Mouse (Mus musculus) brain, adult 2 months (tissue): ENCODE measurements around the gene S1pr4.

Experiments
- DNase-seq: peaks from one replicate; pipeline ENCODE4 v3.0.0; 2011; ENCODE audit warnings: low read depth, low spot score

S1pr4 gene

GRCm38 (mm10) chr10:81493601-81494220 is 6.2 kb downstream of the S1pr4 start:
- peak; percentile 10 for DNase-seq

GRCm38 (mm10) chr10:81492606-81493240 is 7.2 kb downstream of the S1pr4 start:
- no peak for DNase-seq

GRCm38 (mm10) chr10:81491018-81491417 is 8.9 kb downstream of the S1pr4 start:
- no peak for DNase-seq

- no peak for DNase-seq
These were observed 10.0 kb downstream of the S1pr4 start for GRCm38 (mm10) chr10:81489941-81490340.

- no peak for DNase-seq
These were observed 11.9 kb downstream of the S1pr4 start for GRCm38 (mm10) chr10:81488081-81488480.

- no peak for DNase-seq
These were observed 13.4 kb downstream of the S1pr4 start for GRCm38 (mm10) chr10:81486496-81486895.

GRCm38 (mm10) chr10:81485479-81486018 is 14.4 kb downstream of the S1pr4 start:
- no peak for DNase-seq

- no peak for DNase-seq
These were observed 14.9 kb downstream of the S1pr4 start for GRCm38 (mm10) chr10:81485060-81485449.

GRCm38 (mm10) chr10:81484441-81485059 is 15.4 kb downstream of the S1pr4 start:
- DNase-seq = peak; percentile 78

GRCm38 (mm10) chr10:81483983-81484382 is 15.9 kb downstream of the S1pr4 start:
- peak; percentile 67 for DNase-seq

- DNase-seq = peak; percentile 68
These were observed 17.4 kb downstream of the S1pr4 start, which contains the start of gene Celf5 for GRCm38 (mm10) chr10:81482533-81482889. Gene Celf5, minus strand, starts transcription at chr10:81482709.

GRCm38 (mm10) chr10:81481605-81482532 is 18.1 kb downstream of the S1pr4 start:
- peak; percentile 75 for DNase-seq

- DNase-seq = no peak
These were observed 25.5 kb downstream of the S1pr4 start for GRCm38 (mm10) chr10:81474461-81474860.

- DNase-seq = peak; percentile 97
These were observed 26.9 kb downstream of the S1pr4 start for GRCm38 (mm10) chr10:81473003-81473451.

- DNase-seq = peak; percentile 56
These were observed 27.4 kb downstream of the S1pr4 start for GRCm38 (mm10) chr10:81472403-81473002.

GRCm38 (mm10) chr10:81470454-81470853 is 29.5 kb downstream of the S1pr4 start:
- peak; percentile 72 for DNase-seq

GRCm38 (mm10) chr10:81469253-81469652 is 30.7 kb downstream of the S1pr4 start:
- DNase-seq = peak; percentile 91

GRCm38 (mm10) chr10:81467670-81468235 is 32.2 kb downstream of the S1pr4 start:
- peak; percentile 69 for DNase-seq

- DNase-seq = no peak
These were observed 33.1 kb downstream of the S1pr4 start for GRCm38 (mm10) chr10:81466881-81467280.

- no peak for DNase-seq
These were observed 33.9 kb downstream of the S1pr4 start for GRCm38 (mm10) chr10:81466066-81466465.

GRCm38 (mm10) chr10:81465265-81465645 is 34.7 kb downstream of the S1pr4 start:
- no peak for DNase-seq
